Mouse (Mus musculus): ENCODE results near the gene Adamts17. TPM values are rescaled to one million over a fixed set of nuclear protein-coding genes. Genes with fewer than 3 reads are reported as not detected.

The Adamts17 gene
- 6.6 and 7.6 TPM in 2 replicates for polyA plus RNA-seq (2016; fragmentation: Nextera tagmentation; extraction: Ambion mirVana)

- peak within 1 kb of the TSS; percentile 61 for H3K4me3 ChIP-seq
- H3K4me1 ChIP-seq, result peaks cover 10% of the 10 kb centered on the region; the same call in 1 of the 2 replicates
- H3K4me2 ChIP-seq (replicated peaks), result peak within 1 kb of the TSS; percentile 98
- under 1% methylated on average over 30 of the region's 30 CpGs for WGBS
- peak within 1 kb of the TSS; percentile 60 for H3K9ac ChIP-seq
- H3K36me3 ChIP-seq, result no peaks in the 10 kb centered on the region
- H3K9me3 ChIP-seq (replicated peaks), result no peaks in the 10 kb centered on the region
- H3K27ac ChIP-seq, result peak within 1 kb of the TSS; percentile 53; the same call in 1 of the 2 replicates
- peaks cover 20% of the 10 kb centered on the region for H3K27me3 ChIP-seq
- ATAC-seq (ENCODE audit: low FRiP score), result peak; percentile 99
These were observed at the start of gene Adamts17 for GRCm38 (mm10) chr7:66839463-66840007. Gene Adamts17, plus strand, starts transcription at chr7:66839735.

DNA sequence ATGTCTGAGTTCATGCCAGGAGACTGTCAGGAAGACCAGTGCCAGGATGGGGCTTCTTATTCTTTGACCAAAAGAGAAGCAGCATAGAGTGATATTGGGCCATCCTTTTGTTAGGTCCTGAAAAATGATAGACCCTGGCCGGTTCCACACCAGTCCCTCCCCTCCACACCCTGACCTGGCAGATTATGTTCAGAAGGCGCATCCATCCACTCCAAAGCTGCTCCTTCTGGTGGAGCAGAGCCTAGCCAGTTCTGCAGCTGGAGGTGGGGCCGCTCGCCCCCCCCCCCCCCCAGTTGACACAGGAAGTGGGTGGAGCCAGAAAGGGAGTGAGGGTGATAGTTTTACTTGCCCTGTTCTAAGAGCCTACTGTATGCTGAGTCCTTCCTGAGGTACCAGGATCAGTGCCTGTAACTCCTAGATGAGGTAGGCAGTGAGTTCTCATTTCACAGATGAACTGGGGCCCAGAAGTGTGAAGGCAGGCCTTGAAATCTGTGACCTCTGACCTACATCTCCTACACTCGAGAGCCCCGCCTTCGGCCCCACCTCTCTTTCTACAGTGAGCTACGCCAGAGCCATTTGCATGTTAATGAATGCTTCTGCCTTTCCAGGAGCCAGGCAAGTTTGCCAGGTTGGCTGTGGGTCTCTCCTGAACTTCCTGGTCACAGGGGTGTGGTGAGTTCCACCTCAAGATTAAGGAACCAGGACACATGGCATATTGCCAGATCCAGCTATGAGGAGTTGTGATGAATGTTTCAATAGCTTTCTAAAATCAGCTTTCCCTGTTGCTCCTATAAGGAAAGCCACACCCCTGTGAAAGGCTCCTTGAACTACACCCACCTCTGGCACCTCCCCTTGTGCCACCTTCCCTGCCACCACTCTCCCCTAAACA lies 49.4 kb upstream of the Adamts17 start:
- peaks cover 4% of the 10 kb centered on the region; the same call in 1 of the 2 replicates for H3K4me1 ChIP-seq
- ATAC-seq (ENCODE audit: low FRiP score), result no peak
- WGBS, result 30% methylated on average over 8 of the region's 8 CpGs
- H3K9ac ChIP-seq, result no peak overlapping the region
- no peaks in the 10 kb centered on the region for H3K36me3 ChIP-seq
- no peaks in the 10 kb centered on the region for H3K27me3 ChIP-seq
- no peak overlapping the region for H3K4me2 ChIP-seq (replicated peaks)
- H3K4me3 ChIP-seq, result no peak overlapping the region
- H3K9me3 ChIP-seq (replicated peaks), result no peaks in the 10 kb centered on the region
- H3K27ac ChIP-seq, result no peak overlapping the region

DNA sequence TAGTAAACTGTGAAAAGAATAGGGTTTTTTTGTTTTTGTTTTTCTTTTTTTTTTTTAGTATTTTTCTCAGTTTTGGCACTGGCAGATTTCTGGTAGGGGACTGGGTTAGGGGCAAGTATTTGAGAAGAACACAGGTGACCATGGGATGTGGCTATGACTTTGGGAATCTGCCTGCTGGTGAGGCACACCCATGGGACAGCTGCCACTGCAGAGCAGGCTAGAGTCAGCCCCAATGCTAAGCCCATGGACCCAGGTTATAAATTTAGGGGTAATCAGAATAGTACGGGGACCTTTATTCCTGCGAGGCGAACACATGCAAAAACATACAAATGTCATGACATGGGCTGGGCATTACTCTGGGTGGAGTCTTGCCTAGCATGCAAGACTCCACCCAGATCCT lies 48.5 kb upstream of the Adamts17 start:
- Histone ChIP-seq H3K27me3 (no peaks in the 10 kb centered on the region), H3K27ac (no peak overlapping the region), H3K4me3 (no peak overlapping the region), H3K4me2 (replicated peaks) (no peak overlapping the region), H3K9ac (no peak overlapping the region), H3K9me3 (replicated peaks) (no peaks in the 10 kb centered on the region), H3K36me3 (no peaks in the 10 kb centered on the region), H3K4me1 (peaks cover 2% of the 10 kb centered on the region; the same call in 1 of the 2 replicates)
- no peak for ATAC-seq (ENCODE audit: low FRiP score)
- 93% methylated on average over 3 of the region's 3 CpGs for WGBS

GRCm38 (mm10) chr7:66796909-66797308 lies 42.6 kb upstream of the Adamts17 start:
- Histone ChIP-seq H3K9ac (no peak overlapping the region), H3K9me3 (replicated peaks) (no peaks in the 10 kb centered on the region), H3K4me2 (replicated peaks) (no peak overlapping the region), H3K27ac (no peak overlapping the region), H3K36me3 (no peaks in the 10 kb centered on the region), H3K4me3 (no peak overlapping the region), H3K27me3 (no peaks in the 10 kb centered on the region), H3K4me1 (no peaks in the 10 kb centered on the region)
- ATAC-seq (ENCODE audit: low FRiP score), result no peak
- WGBS, result 65% methylated on average over 1 of the region's 1 CpGs

DNA sequence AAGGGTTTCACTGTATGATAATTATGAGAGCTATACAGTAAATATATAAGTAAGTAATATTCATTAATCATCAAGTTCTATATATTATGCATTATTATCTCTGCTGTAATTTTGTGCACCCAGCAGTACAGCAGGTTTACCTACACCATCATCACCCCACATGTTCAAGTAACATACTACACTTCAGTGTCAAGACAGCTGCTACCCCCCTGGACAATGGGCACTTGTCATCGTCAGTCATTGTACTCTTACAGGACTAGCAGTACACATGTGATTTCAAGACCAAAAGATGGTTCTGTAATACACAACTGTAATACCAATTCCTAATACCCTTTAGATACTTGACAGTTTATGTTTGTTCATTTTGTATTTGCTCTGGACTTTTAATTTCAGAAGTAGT lies 42.2 kb upstream of the Adamts17 start:
- Histone ChIP-seq H3K27ac (no peak overlapping the region), H3K36me3 (no peaks in the 10 kb centered on the region), H3K27me3 (no peaks in the 10 kb centered on the region), H3K9ac (no peak overlapping the region), H3K4me3 (no peak overlapping the region), H3K9me3 (replicated peaks) (no peaks in the 10 kb centered on the region), H3K4me1 (no peaks in the 10 kb centered on the region), H3K4me2 (replicated peaks) (no peak overlapping the region)
- ATAC-seq (ENCODE audit: low FRiP score), result no peak
- 86% methylated on average over 1 of the region's 1 CpGs for WGBS

DNA sequence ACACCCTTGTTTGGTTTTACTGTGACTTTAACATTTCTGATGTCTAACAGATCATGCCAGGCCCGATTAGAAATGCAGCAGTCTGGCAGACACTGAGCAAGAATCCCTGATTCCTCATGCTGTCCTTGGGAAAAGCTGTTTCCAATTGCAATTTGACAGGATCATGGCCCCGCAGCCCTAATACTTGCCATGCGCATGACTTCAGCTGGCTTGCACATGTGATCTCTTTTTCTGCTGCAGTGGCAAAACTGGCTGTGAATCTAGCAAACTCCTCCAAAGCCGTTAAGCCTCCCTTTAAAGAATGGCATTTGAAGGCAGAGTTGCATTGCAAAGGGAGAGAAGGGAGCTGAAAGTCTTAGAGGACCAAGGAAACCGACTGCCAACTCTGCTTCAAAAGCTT lies 40.7 kb upstream of the Adamts17 start:
- no peak overlapping the region for H3K9ac ChIP-seq
- peaks cover 5% of the 10 kb centered on the region; the same call in 1 of the 2 replicates for H3K4me1 ChIP-seq
- ATAC-seq (ENCODE audit: low FRiP score), result no peak
- no peaks in the 10 kb centered on the region for H3K9me3 ChIP-seq (replicated peaks)
- 55% methylated on average over 5 of the region's 5 CpGs for WGBS
- H3K4me3 ChIP-seq, result no peak overlapping the region
- no peaks in the 10 kb centered on the region for H3K27me3 ChIP-seq
- H3K27ac ChIP-seq, result no peak overlapping the region
- no peaks in the 10 kb centered on the region for H3K36me3 ChIP-seq
- H3K4me2 ChIP-seq (replicated peaks), result no peak overlapping the region

DNA sequence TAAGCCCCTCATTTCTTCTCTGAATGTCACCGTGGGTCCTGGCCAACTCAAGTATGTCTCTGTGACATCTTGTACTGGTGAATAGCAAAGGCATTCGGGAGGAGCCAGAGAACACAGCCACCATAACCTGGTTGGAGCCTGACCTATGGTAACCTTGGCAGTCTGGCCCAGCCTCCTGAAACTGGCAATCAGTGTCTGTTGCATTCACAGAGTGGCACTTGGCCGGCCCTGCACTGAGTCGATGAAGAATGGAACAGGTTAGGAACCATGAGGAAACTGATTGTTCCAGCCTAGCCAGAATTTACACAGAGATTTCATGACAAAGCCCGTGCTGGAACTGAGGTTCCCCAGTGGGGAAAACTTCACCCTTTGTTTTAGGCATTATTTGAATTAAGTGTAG lies 38.8 kb upstream of the Adamts17 start:
- Histone ChIP-seq H3K4me3 (no peak overlapping the region), H3K9ac (no peak overlapping the region), H3K4me1 (peaks cover 7% of the 10 kb centered on the region; the same call in 1 of the 2 replicates), H3K27me3 (no peaks in the 10 kb centered on the region), H3K27ac (no peak overlapping the region), H3K9me3 (replicated peaks) (no peaks in the 10 kb centered on the region), H3K36me3 (no peaks in the 10 kb centered on the region), H3K4me2 (replicated peaks) (no peak overlapping the region)
- WGBS, result 72% methylated on average over 5 of the region's 5 CpGs
- no peak for ATAC-seq (ENCODE audit: low FRiP score)

DNA sequence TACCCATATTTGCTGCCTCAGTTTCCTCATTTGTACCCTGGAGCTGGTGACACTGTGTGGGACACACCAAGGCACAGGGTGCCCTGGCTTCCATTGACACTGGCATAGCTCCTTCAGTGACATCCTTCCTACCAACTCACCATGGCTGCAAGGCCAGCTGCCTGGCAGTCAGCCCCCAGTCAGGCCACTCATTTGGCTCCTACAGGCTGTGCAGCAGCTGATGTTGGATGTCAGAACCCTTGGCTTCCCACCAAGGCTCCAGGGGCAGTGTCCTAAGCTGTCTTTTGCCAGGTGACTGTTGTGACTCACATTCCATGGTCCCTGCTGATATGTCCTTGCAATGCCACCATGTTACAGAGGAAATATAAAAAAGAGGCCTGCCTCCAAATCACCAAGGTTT lies 37.8 kb upstream of the Adamts17 start:
- Histone ChIP-seq H3K36me3 (no peaks in the 10 kb centered on the region), H3K27ac (no peak overlapping the region), H3K9ac (no peak overlapping the region), H3K4me1 (peaks cover 7% of the 10 kb centered on the region; the same call in 1 of the 2 replicates), H3K27me3 (no peaks in the 10 kb centered on the region), H3K4me3 (no peak overlapping the region), H3K4me2 (replicated peaks) (no peak overlapping the region), H3K9me3 (replicated peaks) (no peaks in the 10 kb centered on the region)
- ATAC-seq (ENCODE audit: low FRiP score), result no peak

GRCm38 (mm10) chr7:66803798-66804197 lies 35.7 kb upstream of the Adamts17 start:
- Histone ChIP-seq H3K27ac (peak overlapping the region; percentile 44; the same call in 1 of the 2 replicates), H3K36me3 (no peaks in the 10 kb centered on the region), H3K4me3 (no peak overlapping the region), H3K9me3 (replicated peaks) (no peaks in the 10 kb centered on the region), H3K4me2 (replicated peaks) (no peak overlapping the region), H3K9ac (no peak overlapping the region), H3K27me3 (no peaks in the 10 kb centered on the region), H3K4me1 (peaks cover 7% of the 10 kb centered on the region; the same call in 1 of the 2 replicates)
- no peak for ATAC-seq (ENCODE audit: low FRiP score)
- WGBS, result 43% methylated on average over 5 of the region's 5 CpGs

- H3K9me3 ChIP-seq (replicated peaks), result no peaks in the 10 kb centered on the region
- no peak overlapping the region for H3K9ac ChIP-seq
- ATAC-seq (ENCODE audit: low FRiP score), result no peak
- no peaks in the 10 kb centered on the region for H3K27me3 ChIP-seq
- no peaks in the 10 kb centered on the region for H3K36me3 ChIP-seq
- no peak overlapping the region for H3K4me2 ChIP-seq (replicated peaks)
- H3K4me1 ChIP-seq, result peaks cover 7% of the 10 kb centered on the region; the same call in 1 of the 2 replicates
- WGBS, result 69% methylated on average over 3 of the region's 3 CpGs
- H3K27ac ChIP-seq, result no peak overlapping the region
- H3K4me3 ChIP-seq, result no peak overlapping the region
These were observed 32.7 kb upstream of the Adamts17 start for GRCm38 (mm10) chr7:66806801-66807200.

DNA sequence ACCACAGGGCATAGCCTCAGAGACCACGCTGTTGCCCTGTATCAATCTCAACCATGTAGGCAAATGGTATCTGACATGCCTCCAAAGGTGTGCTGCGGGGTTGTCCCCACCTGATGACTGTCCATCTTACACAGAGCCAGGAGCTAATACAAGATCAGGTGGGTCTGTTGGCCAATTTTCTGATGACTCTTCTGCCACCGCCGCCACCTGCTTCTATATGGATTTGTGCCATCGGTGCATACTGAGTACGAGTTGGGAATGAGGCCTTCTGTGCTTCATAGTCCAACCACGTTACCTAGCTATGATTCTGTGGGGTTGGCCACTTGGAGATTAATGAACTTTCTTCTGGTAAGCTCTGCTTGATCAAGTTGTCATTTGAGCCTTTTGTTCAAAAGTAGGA lies 29.1 kb upstream of the Adamts17 start:
- Histone ChIP-seq H3K4me1 (no peaks in the 10 kb centered on the region), H3K27ac (no peak overlapping the region), H3K36me3 (no peaks in the 10 kb centered on the region), H3K4me2 (replicated peaks) (no peak overlapping the region), H3K9ac (no peak overlapping the region), H3K4me3 (no peak overlapping the region), H3K9me3 (replicated peaks) (no peaks in the 10 kb centered on the region), H3K27me3 (no peaks in the 10 kb centered on the region)
- WGBS, result 94% methylated on average over 7 of the region's 7 CpGs
- ATAC-seq (ENCODE audit: low FRiP score), result no peak

GRCm38 (mm10) chr7:66811294-66811693 lies 28.2 kb upstream of the Adamts17 start:
- H3K4me2 ChIP-seq (replicated peaks), result no peak overlapping the region

More at GRCm38 (mm10) chr7:66811294-66811693, 28.2 kb upstream of the Adamts17 start:
- Histone ChIP-seq H3K4me3 (no peak overlapping the region), H3K9ac (no peak overlapping the region), H3K36me3 (no peaks in the 10 kb centered on the region), H3K27ac (no peak overlapping the region), H3K4me1 (no peaks in the 10 kb centered on the region), H3K9me3 (replicated peaks) (no peaks in the 10 kb centered on the region), H3K27me3 (no peaks in the 10 kb centered on the region)
- no peak for ATAC-seq (ENCODE audit: low FRiP score)
- 72% methylated on average over 1 of the region's 1 CpGs for WGBS
